Mouse (Mus musculus): Measurements from ENCODE around the gene 1700088E04Rik.

DNA sequence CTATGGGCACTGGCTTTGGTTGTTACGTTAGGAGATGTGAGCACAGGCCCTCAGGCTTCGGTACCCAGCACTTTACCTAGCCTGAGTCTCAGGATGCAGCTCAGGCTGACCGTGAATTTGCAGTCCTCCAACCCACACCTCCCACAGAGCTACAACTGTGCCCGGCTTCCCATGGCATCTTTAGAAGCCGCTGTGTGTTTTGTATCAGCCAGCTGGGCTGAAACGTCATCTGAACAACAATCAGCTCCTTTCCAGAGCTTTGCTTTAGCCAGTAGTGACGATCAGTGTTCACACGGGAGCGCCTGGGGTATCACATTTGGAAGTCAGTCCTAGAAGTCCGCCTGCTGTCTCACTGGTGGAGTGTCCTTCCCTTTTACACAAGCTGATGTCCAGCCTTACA lies 37.8 kb downstream of the 1700088E04Rik start:
- TF ChIP-seq CTCF (IDR thresholded peaks at IDR 0.05): no peak
- no peak for TF ChIP-seq EP300 (IDR thresholded peaks at IDR 0.05; ENCODE audit: insufficient read depth, low read depth, low read length)
- TF ChIP-seq POLR2A (IDR thresholded peaks at IDR 0.05; ENCODE audit: insufficient read depth, low read depth, low read length): no peak
